Mouse (Mus musculus) Patski (cell line): ENCODE measurements around the gene Mpped2. TPM values are rescaled to one million over a fixed set of nuclear protein-coding genes. Genes with fewer than 3 reads are reported as not detected.

Experiments
- ATAC-seq: fragments of 100-300 bp; one replicate; pipeline ENCODE4 v1.8.0; 2021
- CTCF ChIA-PET: fragments of 350-600 bp; sonication (Branson Sonifier 250); formaldehyde crosslinking; loops from one replicate; lab custom pipeline; 2022; ENCODE audit warnings: inconsistent platforms; lab: Charles Lee
- POLR2A ChIA-PET: fragments of 350-600 bp; sonication (Branson Sonifier 250); formaldehyde crosslinking; loops from one replicate; lab custom pipeline; 2022; ENCODE audit warnings: antibody characterized with exemption, inconsistent platforms; lab: Charles Lee
- DNase-seq: peaks from one replicate; pipeline ENCODE4 v3.0.0-alpha.2; 2011; ENCODE audit warnings: low read depth, low spot score
- H3K27me3 ChIP-seq: fragments of 371-371 bp; one replicate; pipeline ENCODE4 v1.5.1; 2021
- CTCF ChIP-seq: fragments of 100-300 bp; IDR thresholded peaks from one replicate; pipeline ENCODE4 v1.5.1; 2021
- in situ Hi-C: fragments of 300-500 bp; cut with MboI; formaldehyde crosslinking; loops from 3 replicates; pipeline ENCODE4 v1.11.1; 2018; ENCODE audit warnings: low pct_unique_long_range_greater_than_20kb, mixed read lengths
- polyA plus RNA-seq: library from polyadenylated mRNA; unstranded; gene quantifications from one replicate; pipeline ENCODE4 v1.2.3, GENCODE M21; 2021

Gene Mpped2
- polyA plus RNA-seq, 1 experiment from 2014 or later = 4.6 TPM

GRCm38 (mm10) chr2:106745364-106745763, 52.3 kb downstream of the Mpped2 start:
- H3K27me3 ChIP-seq = peaks cover 4% of the 10 kb centered on the region
- ChIA-PET CTCF (no interaction called here), POLR2A (no interaction called here)
- no peak for ATAC-seq
- TF ChIP-seq CTCF = no peak
- DNase-seq = no peak
- in situ Hi-C loops = no loop called here

- in situ Hi-C loops = no loop called here
Observed at GRCm38 (mm10) chr2:106746211-106746610, 53.1 kb downstream of the Mpped2 start.

GRCm38 (mm10) chr2:106746905-106747304, 53.8 kb downstream of the Mpped2 start:
- ATAC-seq (no peak), DNase-seq (no peak)
- ChIA-PET CTCF (no interaction called here), POLR2A (interaction anchor here (0.7 kb wide), 1 partner anchor 8 kb away, joined by 3 read pairs; no protein-coding TSS in a partner anchor)
- peaks cover 4% of the 10 kb centered on the region for H3K27me3 ChIP-seq
- in situ Hi-C loops = no loop called here
- no peak for TF ChIP-seq CTCF

More at GRCm38 (mm10) chr2:106746211-106746610, 53.1 kb downstream of the Mpped2 start:
- TF ChIP-seq CTCF = no peak
- DNase-seq = no peak
- no peak for ATAC-seq
- H3K27me3 ChIP-seq = peaks cover 4% of the 10 kb centered on the region
- ChIA-PET CTCF (no interaction called here), POLR2A (no interaction called here)

GRCm38 (mm10) chr2:106747342-106747741, 54.3 kb downstream of the Mpped2 start:
- DNase-seq (no peak), ATAC-seq (peak; percentile 62)
- peaks cover 4% of the 10 kb centered on the region for H3K27me3 ChIP-seq
- in situ Hi-C loops = no loop called here
- no peak for TF ChIP-seq CTCF
- ChIA-PET POLR2A (interaction anchor here (0.7 kb wide), 1 partner anchor 8 kb away, joined by 3 read pairs; no protein-coding TSS in a partner anchor), CTCF (no interaction called here)

GRCm38 (mm10) chr2:106750878-106751277, 57.8 kb downstream of the Mpped2 start:
- H3K27me3 ChIP-seq = no peaks in the 10 kb centered on the region
- ChIA-PET POLR2A (no interaction called here), CTCF (interaction anchor here (0.9 kb wide), 1 partner anchor 24 kb away, joined by 3 read pairs; no protein-coding TSS in a partner anchor)
- in situ Hi-C loops = no loop called here
- DNase-seq = no peak
- no peak for ATAC-seq
- TF ChIP-seq CTCF = no peak

- no peaks in the 10 kb centered on the region for H3K27me3 ChIP-seq
- in situ Hi-C loops = no loop called here
- TF ChIP-seq CTCF = no peak
- POLR2A ChIA-PET = no interaction called here
- ATAC-seq = no peak
- CTCF ChIA-PET = no interaction called here
- no peak for DNase-seq
Observed at GRCm38 (mm10) chr2:106753703-106754102, 60.6 kb downstream of the Mpped2 start.

- no peak for DNase-seq
- in situ Hi-C loops = no loop called here
- ATAC-seq = no peak
- TF ChIP-seq CTCF = no peak
- CTCF ChIA-PET = no interaction called here
- peaks cover 3% of the 10 kb centered on the region for H3K27me3 ChIP-seq
- POLR2A ChIA-PET = interaction anchor here (0.6 kb wide), 1 partner anchor 8 kb away, joined by 3 read pairs; no protein-coding TSS in a partner anchor
Observed at GRCm38 (mm10) chr2:106754696-106755095, 61.6 kb downstream of the Mpped2 start.

GRCm38 (mm10) chr2:106756354-106757103, 63.5 kb downstream of the Mpped2 start:
- POLR2A ChIA-PET = no interaction called here
- no peak for TF ChIP-seq CTCF
- in situ Hi-C loops = no loop called here
- DNase-seq (no peak), ATAC-seq (no peak)
- peaks cover 3% of the 10 kb centered on the region for H3K27me3 ChIP-seq
- CTCF ChIA-PET = no interaction called here

GRCm38 (mm10) chr2:106762920-106763319, 69.9 kb downstream of the Mpped2 start:
- DNase-seq = no peak
- ATAC-seq = no peak
- in situ Hi-C loops = no loop called here
- POLR2A ChIA-PET = no interaction called here
- peaks cover 3% of the 10 kb centered on the region for H3K27me3 ChIP-seq
- CTCF ChIA-PET = no interaction called here
- TF ChIP-seq CTCF = no peak

- POLR2A ChIA-PET = no interaction called here
- CTCF ChIA-PET = interaction anchor here (1.1 kb wide), 1 partner anchor 10 kb away, joined by 3 read pairs; no protein-coding TSS in a partner anchor
- no peaks in the 10 kb centered on the region for H3K27me3 ChIP-seq
- no peak for TF ChIP-seq CTCF
- in situ Hi-C loops = no loop called here
- ATAC-seq (no peak), DNase-seq (no peak)
Observed at GRCm38 (mm10) chr2:106769236-106769635, 76.2 kb downstream of the Mpped2 start.

GRCm38 (mm10) chr2:106772643-106773042, 79.6 kb downstream of the Mpped2 start:
- DNase-seq = no peak
- H3K27me3 ChIP-seq = no peaks in the 10 kb centered on the region
- in situ Hi-C loops = no loop called here
- POLR2A ChIA-PET = no interaction called here
- TF ChIP-seq CTCF = no peak
- CTCF ChIA-PET = no interaction called here
- ATAC-seq = no peak
